Mouse (Mus musculus) neural tube, embryonic 14.5 days (tissue): Measurements from ENCODE around the gene Meox2. TPM values are rescaled to one million over a fixed set of nuclear protein-coding genes. Genes with fewer than 3 reads are reported as not detected.
A peak's percentile ranks its signal among the peaks of the same experiment; 100 is the strongest.

Experiments
- ATAC-seq: fragments of 200-750 bp; cut with Nextera tagmentation; 2 replicates; pipeline ENCODE4 v1.8.0; 2017; ENCODE audit warnings: low read depth, mild to moderate bottlenecking, moderate TSS enrichment, moderate library complexity
- H3K27ac ChIP-seq: fragments of 300-500 bp; sonication (generic); 2 replicates; pipeline ENCODE4 v1.5.1; 2014; ENCODE audit warnings: low read depth, mild to moderate bottlenecking, control low read depth, low read length, moderate library complexity, mixed read lengths
- H3K27me3 ChIP-seq: fragments of 300-500 bp; sonication (generic); 2 replicates; pipeline ENCODE4 v1.6.1; 2014; ENCODE audit warnings: low read length; ENCODE audit not compliant: control insufficient read depth, insufficient read depth
- H3K36me3 ChIP-seq: fragments of 300-500 bp; sonication (generic); 2 replicates; pipeline ENCODE4 v1.6.1; 2014; ENCODE audit warnings: low read length, mixed read lengths; ENCODE audit not compliant: control insufficient read depth, insufficient read depth
- H3K4me1 ChIP-seq: fragments of 300-500 bp; sonication (generic); 2 replicates; pipeline ENCODE4 v1.6.1; 2014; ENCODE audit warnings: low read length; ENCODE audit not compliant: control insufficient read depth, insufficient read depth
- H3K4me2 ChIP-seq: fragments of 300-500 bp; sonication (generic); 2 replicates; pipeline ENCODE4 v1.6.1; 2014; ENCODE audit warnings: mild to moderate bottlenecking, low read depth, low read length, control low read depth
- H3K4me3 ChIP-seq: fragments of 300-500 bp; sonication (generic); 2 replicates; pipeline ENCODE4 v1.5.1; 2014; ENCODE audit warnings: low read depth, low read length, control low read depth, mixed read lengths
- H3K9ac ChIP-seq: fragments of 300-500 bp; sonication (generic); replicated peaks from 2 replicates; pipeline ENCODE4 v1.6.1; 2014; ENCODE audit warnings: low read depth, mild to moderate bottlenecking, control low read depth, low read length, mixed read lengths
- H3K9me3 ChIP-seq: fragments of 300-500 bp; sonication (generic); 2 replicates; pipeline ENCODE4 v1.6.1; 2016; ENCODE audit warnings: low read length; ENCODE audit not compliant: control insufficient read depth
- WGBS: fragments of 180-500 bp; shearing (Covaris S2); extraction: QIAGEN DNeasy Blood & Tissue Kit; methylation state at CpG from one replicate; pipeline ENCODE4 v1.1.7; 2014; 5-methylcytosine and 5-hydroxymethylcytosine counted together
- polyA plus RNA-seq: library from polyadenylated mRNA; unstranded; fragments of >200 nt; fragmentation: Nextera tagmentation; extraction: Ambion mirVana; gene quantifications from 2 replicates; pipeline ENCODE4 v1.2.1, GENCODE M21; 2014

Gene Meox2
- polyA plus RNA-seq, 1 experiment from 2014 or later: 0.31 TPM

GRCm38 (mm10) chr12:37110977-37111376 lies 2.6 kb downstream of the Meox2 start:
- Histone ChIP-seq H3K4me3 (no peak overlapping the region), H3K9ac (no peak overlapping the region), H3K9me3 (no peaks in the 10 kb centered on the region), H3K4me2 (no peak overlapping the region), H3K36me3 (no peaks in the 10 kb centered on the region), H3K4me1 (peaks cover 6% of the 10 kb centered on the region), H3K27ac (no peak overlapping the region), H3K27me3 (peaks cover 38% of the 10 kb centered on the region)
- WGBS: 62% methylated on average over 9 of the region's 9 CpGs
- ATAC-seq: no peak

GRCm38 (mm10) chr12:37119246-37119645 lies 10.9 kb downstream of the Meox2 start:
- Histone ChIP-seq H3K9ac (no peak overlapping the region), H3K36me3 (no peaks in the 10 kb centered on the region), H3K27me3 (no peaks in the 10 kb centered on the region), H3K9me3 (no peaks in the 10 kb centered on the region), H3K4me2 (no peak overlapping the region), H3K4me1 (no peaks in the 10 kb centered on the region), H3K27ac (no peak overlapping the region), H3K4me3 (no peak overlapping the region)
- WGBS: 62% methylated on average over 5 of the region's 5 CpGs
- no peak for ATAC-seq

DNA sequence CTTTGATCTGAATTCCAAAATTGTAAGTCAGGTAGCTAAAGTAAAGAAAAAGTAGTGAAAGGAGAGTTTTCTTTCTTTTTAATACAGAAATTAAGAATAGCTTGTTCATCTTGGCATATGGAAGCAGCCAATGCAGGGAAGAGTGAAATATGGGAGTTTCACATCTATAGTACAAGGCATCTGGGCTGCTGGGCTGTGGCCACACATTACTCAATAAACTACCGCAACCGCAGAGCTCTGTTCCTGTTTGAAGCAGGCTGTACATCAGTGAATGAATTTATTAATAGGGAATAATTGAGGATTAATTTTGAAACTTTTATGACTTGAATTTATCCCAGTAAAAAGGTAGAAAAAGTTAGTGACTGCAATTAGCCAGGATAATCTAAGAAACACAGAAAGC lies 15.4 kb downstream of the Meox2 start:
- Histone ChIP-seq H3K4me3 (no peak overlapping the region), H3K4me1 (no peaks in the 10 kb centered on the region), H3K9me3 (no peaks in the 10 kb centered on the region), H3K27me3 (no peaks in the 10 kb centered on the region), H3K27ac (no peak overlapping the region), H3K36me3 (no peaks in the 10 kb centered on the region), H3K4me2 (no peak overlapping the region), H3K9ac (no peak overlapping the region)
- whole genome bisulfite sequencing: 93% methylated on average over 2 of the region's 2 CpGs
- no peak for ATAC-seq

- Histone ChIP-seq H3K9ac (no peak overlapping the region), H3K9me3 (no peaks in the 10 kb centered on the region), H3K4me2 (no peak overlapping the region), H3K4me3 (no peak overlapping the region), H3K36me3 (no peaks in the 10 kb centered on the region), H3K4me1 (no peaks in the 10 kb centered on the region), H3K27me3 (no peaks in the 10 kb centered on the region), H3K27ac (no peak overlapping the region)
- ATAC-seq: peak; percentile 38; the same call in 1 of the 2 replicates
- WGBS: 21% methylated on average over 3 of the region's 3 CpGs
Measured at GRCm38 (mm10) chr12:37142080-37142703, 33.9 kb downstream of the Meox2 start.

GRCm38 (mm10) chr12:37143879-37144278 lies 35.5 kb downstream of the Meox2 start:
- H3K4me1 ChIP-seq: no peaks in the 10 kb centered on the region
- no peaks in the 10 kb centered on the region for H3K9me3 ChIP-seq
- no peaks in the 10 kb centered on the region for H3K27me3 ChIP-seq
- no peaks in the 10 kb centered on the region for H3K36me3 ChIP-seq
- H3K4me2 ChIP-seq: no peak overlapping the region
- 90% methylated on average over 1 of the region's 1 CpGs for WGBS
- H3K27ac ChIP-seq: no peak overlapping the region
- no peak overlapping the region for H3K4me3 ChIP-seq
- H3K9ac ChIP-seq: no peak overlapping the region
- no peak for ATAC-seq

DNA sequence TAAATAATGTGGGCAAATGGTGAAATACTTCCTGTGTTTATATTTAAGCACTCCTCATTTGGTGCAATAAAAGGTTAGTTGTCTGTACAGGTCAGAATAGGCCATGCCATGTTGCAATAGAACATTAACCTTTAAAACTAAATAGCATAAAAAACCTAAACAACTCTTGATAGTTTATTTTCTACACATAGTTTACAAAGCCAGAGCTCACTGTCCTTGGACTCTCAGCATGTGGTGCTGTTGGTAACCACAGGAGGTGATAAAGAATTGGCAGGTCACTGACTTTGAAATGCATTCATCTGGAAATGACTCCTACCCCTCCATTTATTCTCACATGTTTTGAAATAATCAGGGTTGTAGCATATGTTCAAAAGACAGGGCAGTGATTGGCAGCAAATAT lies 59.4 kb downstream of the Meox2 start:
- Histone ChIP-seq H3K27ac (no peak overlapping the region), H3K9me3 (no peaks in the 10 kb centered on the region), H3K27me3 (no peaks in the 10 kb centered on the region), H3K9ac (no peak overlapping the region), H3K4me1 (no peaks in the 10 kb centered on the region), H3K4me2 (no peak overlapping the region), H3K4me3 (no peak overlapping the region), H3K36me3 (no peaks in the 10 kb centered on the region)
- no peak for ATAC-seq

- Histone ChIP-seq H3K4me3 (no peak overlapping the region), H3K4me1 (no peaks in the 10 kb centered on the region), H3K4me2 (no peak overlapping the region), H3K9ac (no peak overlapping the region), H3K36me3 (no peaks in the 10 kb centered on the region), H3K27me3 (no peaks in the 10 kb centered on the region), H3K9me3 (no peaks in the 10 kb centered on the region), H3K27ac (no peak overlapping the region)
- 92% methylated on average over 3 of the region's 3 CpGs for WGBS
- ATAC-seq: no peak
Measured at GRCm38 (mm10) chr12:37173324-37173723, 65.0 kb downstream of the Meox2 start.

- no peak overlapping the region for H3K27ac ChIP-seq
Measured at GRCm38 (mm10) chr12:37183689-37184088, 75.3 kb downstream of the Meox2 start.

DNA sequence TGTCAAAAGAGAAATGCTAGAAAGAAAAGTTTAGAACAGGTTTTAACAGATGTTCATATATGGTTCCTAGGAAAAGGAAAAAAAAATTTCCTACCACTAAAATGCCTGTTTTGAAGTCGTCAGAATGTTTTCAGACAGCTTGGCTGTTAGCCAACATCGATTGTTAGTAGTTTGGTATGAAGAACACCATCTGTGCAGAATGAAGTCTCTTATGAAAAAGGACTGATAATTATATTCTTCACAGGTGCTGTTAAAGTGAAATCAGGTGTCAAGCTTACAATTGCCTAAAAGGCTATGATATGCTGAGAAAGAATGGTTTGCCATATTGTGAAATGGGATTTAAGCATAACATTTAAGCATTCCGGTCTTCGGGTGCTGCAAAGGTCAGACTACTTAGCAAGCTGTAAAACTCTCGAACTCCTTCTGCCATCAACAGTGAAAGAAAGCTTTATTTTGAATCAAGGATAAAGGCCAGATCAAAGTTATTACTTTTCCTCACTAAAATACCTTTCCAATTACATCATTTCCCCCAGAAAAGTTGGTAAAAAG lies 80.7 kb downstream of the Meox2 start:
- 69% methylated on average over 5 of the region's 5 CpGs for WGBS
- no peak overlapping the region for H3K9ac ChIP-seq
- H3K4me3 ChIP-seq: no peak overlapping the region
- no peaks in the 10 kb centered on the region for H3K9me3 ChIP-seq
- H3K36me3 ChIP-seq: no peaks in the 10 kb centered on the region
- H3K27ac ChIP-seq: no peak overlapping the region
- ATAC-seq: no peak
- H3K4me2 ChIP-seq: no peak overlapping the region
- H3K27me3 ChIP-seq: no peaks in the 10 kb centered on the region
- H3K4me1 ChIP-seq: no peaks in the 10 kb centered on the region

More at GRCm38 (mm10) chr12:37183689-37184088, 75.3 kb downstream of the Meox2 start:
- no peak overlapping the region for H3K9ac ChIP-seq
- H3K4me1 ChIP-seq: no peaks in the 10 kb centered on the region
- no peak overlapping the region for H3K4me3 ChIP-seq
- no peaks in the 10 kb centered on the region for H3K27me3 ChIP-seq
- H3K9me3 ChIP-seq: no peaks in the 10 kb centered on the region
- ATAC-seq: no peak
- no peaks in the 10 kb centered on the region for H3K36me3 ChIP-seq
- H3K4me2 ChIP-seq: no peak overlapping the region
